Mouse (Mus musculus): ENCODE data around the gene Dntt. TPM values are rescaled to one million over a fixed set of nuclear protein-coding genes. Genes with fewer than 3 reads are reported as not detected.
A peak's percentile ranks its signal among the peaks of the same experiment; 100 is the strongest.

Gene Dntt
- polyA plus RNA-seq, 1 experiment from 2014 or later: not detected

GRCm38 (mm10) chr19:41045091-41045770 lies 16.2 kb downstream of the Dntt start:
- WGBS: 33% methylated on average over 10 of the region's 10 CpGs
- H3K4me2 ChIP-seq (replicated peaks; ENCODE audit: low read depth): no peak overlapping the region
- no peak for TF ChIP-seq CTCF (IDR thresholded peaks at IDR 0.05; ENCODE audit: low read depth)
- no peaks in the 10 kb centered on the region for H3K27me3 ChIP-seq (replicated peaks; ENCODE audit: control insufficient read depth, insufficient read depth, low read length)
- no peak overlapping the region for H3K4me3 ChIP-seq (ENCODE audit: low read depth, low read length)
- H3K4me1 ChIP-seq (replicated peaks; ENCODE audit: control insufficient read depth, insufficient read depth, low read length): no peaks in the 10 kb centered on the region
- no peak overlapping the region for H3K9ac ChIP-seq (ENCODE audit: low read depth, low read length)
- ATAC-seq: no peak
- H3K9me3 ChIP-seq (ENCODE audit: control insufficient read depth): no peaks in the 10 kb centered on the region
- H3K36me3 ChIP-seq (ENCODE audit: control insufficient read depth, insufficient read depth): no peaks in the 10 kb centered on the region
- no peak overlapping the region for H3K27ac ChIP-seq (ENCODE audit: low read depth, low read length)

GRCm38 (mm10) chr19:41047437-41048186 lies 18.5 kb downstream of the Dntt start:
- WGBS: 73% methylated on average over 9 of the region's 9 CpGs
- H3K27ac ChIP-seq (ENCODE audit: low read depth, low read length): no peak overlapping the region

GRCm38 (mm10) chr19:41048187-41048559 lies 19.1 kb downstream of the Dntt start:
- Histone ChIP-seq H3K9ac (ENCODE audit: low read depth, low read length) (no peak overlapping the region), H3K4me2 (replicated peaks; ENCODE audit: low read depth) (no peak overlapping the region), H3K27me3 (replicated peaks; ENCODE audit: control insufficient read depth, insufficient read depth, low read length) (no peaks in the 10 kb centered on the region), H3K27ac (ENCODE audit: low read depth, low read length) (no peak overlapping the region), H3K4me3 (ENCODE audit: low read depth, low read length) (no peak overlapping the region), H3K9me3 (ENCODE audit: control insufficient read depth) (no peaks in the 10 kb centered on the region), H3K4me1 (replicated peaks; ENCODE audit: control insufficient read depth, insufficient read depth, low read length) (no peaks in the 10 kb centered on the region), H3K36me3 (ENCODE audit: control insufficient read depth, insufficient read depth) (no peaks in the 10 kb centered on the region)
- ATAC-seq: no peak
- TF ChIP-seq CTCF (IDR thresholded peaks at IDR 0.05; ENCODE audit: low read depth): no peak
- 46% methylated on average over 3 of the region's 3 CpGs for WGBS

More at GRCm38 (mm10) chr19:41047437-41048186, 18.5 kb downstream of the Dntt start:
- Histone ChIP-seq H3K36me3 (ENCODE audit: control insufficient read depth, insufficient read depth) (no peaks in the 10 kb centered on the region), H3K4me3 (ENCODE audit: low read depth, low read length) (no peak overlapping the region), H3K9ac (ENCODE audit: low read depth, low read length) (no peak overlapping the region), H3K9me3 (ENCODE audit: control insufficient read depth) (no peaks in the 10 kb centered on the region), H3K4me2 (replicated peaks; ENCODE audit: low read depth) (no peak overlapping the region), H3K4me1 (replicated peaks; ENCODE audit: control insufficient read depth, insufficient read depth, low read length) (no peaks in the 10 kb centered on the region), H3K27me3 (replicated peaks; ENCODE audit: control insufficient read depth, insufficient read depth, low read length) (no peaks in the 10 kb centered on the region)
- no peak for TF ChIP-seq CTCF (IDR thresholded peaks at IDR 0.05; ENCODE audit: low read depth)
- ATAC-seq: no peak

- H3K27ac ChIP-seq (ENCODE audit: low read depth, low read length): no peak overlapping the region
- ATAC-seq: no peak
- no peaks in the 10 kb centered on the region for H3K36me3 ChIP-seq (ENCODE audit: control insufficient read depth, insufficient read depth)
- 79% methylated on average over 1 of the region's 1 CpGs for WGBS
- H3K27me3 ChIP-seq (replicated peaks; ENCODE audit: control insufficient read depth, insufficient read depth, low read length): no peaks in the 10 kb centered on the region
- H3K4me2 ChIP-seq (replicated peaks; ENCODE audit: low read depth): no peak overlapping the region
- no peak overlapping the region for H3K4me3 ChIP-seq (ENCODE audit: low read depth, low read length)
- no peaks in the 10 kb centered on the region for H3K4me1 ChIP-seq (replicated peaks; ENCODE audit: control insufficient read depth, insufficient read depth, low read length)
- no peak for TF ChIP-seq CTCF (IDR thresholded peaks at IDR 0.05; ENCODE audit: low read depth)
- H3K9me3 ChIP-seq (ENCODE audit: control insufficient read depth): no peaks in the 10 kb centered on the region
- no peak overlapping the region for H3K9ac ChIP-seq (ENCODE audit: low read depth, low read length)
Measured at GRCm38 (mm10) chr19:41051714-41052113, 22.6 kb downstream of the Dntt start.

- H3K9me3 ChIP-seq (ENCODE audit: control insufficient read depth): no peaks in the 10 kb centered on the region
- WGBS: 24% methylated on average over 5 of the region's 5 CpGs
- H3K27ac ChIP-seq (ENCODE audit: low read depth, low read length): no peak overlapping the region
- no peak overlapping the region for H3K9ac ChIP-seq (ENCODE audit: low read depth, low read length)
- no peak for TF ChIP-seq CTCF (IDR thresholded peaks at IDR 0.05; ENCODE audit: low read depth)
- H3K4me3 ChIP-seq (ENCODE audit: low read depth, low read length): no peak overlapping the region
- H3K36me3 ChIP-seq (ENCODE audit: control insufficient read depth, insufficient read depth): no peaks in the 10 kb centered on the region
- ATAC-seq: no peak
- H3K4me2 ChIP-seq (replicated peaks; ENCODE audit: low read depth): no peak overlapping the region
- no peaks in the 10 kb centered on the region for H3K4me1 ChIP-seq (replicated peaks; ENCODE audit: control insufficient read depth, insufficient read depth, low read length)
- H3K27me3 ChIP-seq (replicated peaks; ENCODE audit: control insufficient read depth, insufficient read depth, low read length): no peaks in the 10 kb centered on the region
Measured at GRCm38 (mm10) chr19:41052247-41052646, 23.2 kb downstream of the Dntt start.

- no peaks in the 10 kb centered on the region for H3K4me1 ChIP-seq (replicated peaks; ENCODE audit: control insufficient read depth, insufficient read depth, low read length)
- TF ChIP-seq CTCF (IDR thresholded peaks at IDR 0.05; ENCODE audit: low read depth): peak; percentile 72
- 40% methylated on average over 10 of the region's 10 CpGs for WGBS
Measured at GRCm38 (mm10) chr19:41053530-41053929, 24.5 kb downstream of the Dntt start.

More at GRCm38 (mm10) chr19:41053530-41053929, 24.5 kb downstream of the Dntt start:
- Histone ChIP-seq H3K36me3 (ENCODE audit: control insufficient read depth, insufficient read depth) (no peaks in the 10 kb centered on the region), H3K27me3 (replicated peaks; ENCODE audit: control insufficient read depth, insufficient read depth, low read length) (no peaks in the 10 kb centered on the region), H3K4me3 (ENCODE audit: low read depth, low read length) (no peak overlapping the region), H3K9me3 (ENCODE audit: control insufficient read depth) (no peaks in the 10 kb centered on the region), H3K4me2 (replicated peaks; ENCODE audit: low read depth) (no peak overlapping the region), H3K27ac (ENCODE audit: low read depth, low read length) (no peak overlapping the region), H3K9ac (ENCODE audit: low read depth, low read length) (no peak overlapping the region)
- ATAC-seq: no peak
